Mouse (Mus musculus) G1E (cell line): ENCODE results near the gene Dusp16. TPM values are rescaled to one million over a fixed set of nuclear protein-coding genes. Genes with fewer than 3 reads are reported as not detected.

ENCODE experiments used
- ATAC-seq: 2 replicates; pipeline ENCODE4 v1.8.0; 2016; ENCODE audit warnings: mild to moderate bottlenecking; ENCODE audit not compliant: insufficient number of reproducible peaks, poor library complexity, low FRiP score, severe bottlenecking; ENCODE audit errors: extremely low read depth
- DNase-seq: peaks from one replicate; pipeline ENCODE4 v3.0.0; 2012; ENCODE audit warnings: low spot score
- H3K27me3 ChIP-seq: 2 replicates; pipeline ENCODE4 v1.6.1; 2012; ENCODE audit warnings: mild to moderate bottlenecking, low read length, inconsistent platforms; ENCODE audit not compliant: insufficient read depth
- H3K36me3 ChIP-seq: replicated peaks from 2 replicates; pipeline ENCODE3; 2012; ENCODE audit warnings: mild to moderate bottlenecking, inconsistent platforms
- H3K4me1 ChIP-seq: 2 replicates; pipeline ENCODE4 v1.6.1; 2012; ENCODE audit warnings: low read depth, low read length, inconsistent platforms, mixed read lengths; ENCODE audit not compliant: insufficient read depth
- H3K4me3 ChIP-seq: 2 replicates; pipeline ENCODE4 v1.5.1; 2012; ENCODE audit warnings: low read depth, mild to moderate bottlenecking, inconsistent platforms, low read length, moderate library complexity, mixed read lengths
- H3K9me3 ChIP-seq: replicated peaks from 2 replicates; pipeline ENCODE4 v1.6.1; 2012; ENCODE audit warnings: inconsistent platforms
- CTCF ChIP-seq: IDR thresholded peaks from 2 replicates; pipeline ENCODE4 v1.5.1; 2012; ENCODE audit warnings: low read depth, low read length, inconsistent platforms, mixed read lengths
- GATA1 ChIP-seq: IDR thresholded peaks from 2 replicates; pipeline ENCODE4 v1.6.1; 2012; ENCODE audit warnings: borderline replicate concordance, low read length, inconsistent platforms, mixed read lengths
- GATA2 ChIP-seq: IDR thresholded peaks from 2 replicates; pipeline ENCODE4 v1.6.1; 2012; ENCODE audit warnings: low read depth, low read length, inconsistent platforms, borderline replicate concordance
- POLR2AphosphoS5 ChIP-seq: IDR thresholded peaks from 2 replicates; pipeline ENCODE4 v1.6.1; 2012; ENCODE audit warnings: low read depth, low read length, inconsistent platforms; ENCODE audit not compliant: insufficient replicate concordance
- TAL1 ChIP-seq: conservative IDR thresholded peaks from 2 replicates; pipeline ENCODE4 v1.6.1; 2012; ENCODE audit warnings: low read depth, low read length, inconsistent platforms, mixed read lengths
- polyA plus RNA-seq: library from polyadenylated mRNA; stranded (reverse); fragments of >175 nt; gene quantifications from 2 replicates; pipeline ENCODE4 v1.2.3, GENCODE M21; 2012
- total RNA-seq, 2 experiments: library from RNA; stranded (forward) in 1 of 2; stranded (reverse) in 1 of 2; fragments of 200-1000 nt in 1 of 2; fragments of >200 nt in 1 of 2; fragmentation: Nextera tagmentation in 1 of 2; gene quantifications; 2 replicates each; pipeline ENCODE4 v1.2.3; 2014 to 2017

The Dusp16 gene
- total and polyA plus RNA-seq, 3 experiments, result 5.2 to 55.5 (median 15.0) TPM

GRCm38 (mm10) chr6:134696554-134696953 is 95.9 kb downstream of the Dusp16 start:
- H3K9me3 ChIP-seq, result no peaks in the 10 kb centered on the region
- peaks cover 22% of the 10 kb centered on the region for H3K4me1 ChIP-seq
- ATAC-seq (no peak), DNase-seq (no peak)
- H3K27me3 ChIP-seq, result no peaks in the 10 kb centered on the region
- no peak overlapping the region for H3K4me3 ChIP-seq
- TF ChIP-seq POLR2AphosphoS5 (no peak), GATA1 (no peak), GATA2 (no peak), CTCF (no peak), TAL1 (no peak)
- peaks cover 27% of the 10 kb centered on the region for H3K36me3 ChIP-seq

DNA sequence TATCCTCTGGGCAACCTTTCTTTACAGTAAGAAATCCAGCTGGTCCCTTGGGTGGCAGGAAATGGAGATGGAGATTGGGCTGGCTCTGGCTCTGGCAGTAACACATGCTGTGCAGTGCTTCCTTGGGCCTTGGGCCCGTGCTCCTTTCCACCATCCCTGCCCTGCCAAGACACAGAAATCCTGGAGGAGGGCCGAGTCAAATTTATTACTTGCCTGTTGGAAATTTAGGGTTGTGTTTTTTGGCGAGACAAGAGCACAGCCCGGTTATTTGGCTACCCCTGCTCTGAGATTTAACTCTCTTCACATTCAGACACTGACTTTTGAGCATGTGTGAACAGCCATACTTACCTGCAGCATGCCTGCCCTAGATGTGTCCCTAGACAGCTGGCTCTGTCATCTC is 96.3 kb downstream of the Dusp16 start:
- Histone ChIP-seq H3K4me3 (no peak overlapping the region), H3K36me3 (peaks cover 27% of the 10 kb centered on the region), H3K27me3 (no peaks in the 10 kb centered on the region), H3K9me3 (no peaks in the 10 kb centered on the region), H3K4me1 (peaks cover 19% of the 10 kb centered on the region)
- no peak for DNase-seq
- TF ChIP-seq CTCF (no peak), GATA1 (no peak), GATA2 (no peak), POLR2AphosphoS5 (no peak), TAL1 (no peak)
- no peak for ATAC-seq

GRCm38 (mm10) chr6:134695625-134696024 is 96.8 kb downstream of the Dusp16 start:
- Histone ChIP-seq H3K36me3 (peaks cover 27% of the 10 kb centered on the region), H3K4me3 (no peak overlapping the region), H3K9me3 (no peaks in the 10 kb centered on the region), H3K4me1 (peaks cover 15% of the 10 kb centered on the region), H3K27me3 (no peaks in the 10 kb centered on the region)
- DNase-seq, result no peak
- ATAC-seq, result no peak
- no peak for TF ChIP-seq POLR2AphosphoS5
- no peak for TF ChIP-seq GATA2
- TF ChIP-seq CTCF, result no peak
- no peak for TF ChIP-seq GATA1
- TF ChIP-seq TAL1, result no peak

GRCm38 (mm10) chr6:134694988-134695387 is 97.4 kb downstream of the Dusp16 start:
- H3K9me3 ChIP-seq, result no peaks in the 10 kb centered on the region
- no peaks in the 10 kb centered on the region for H3K27me3 ChIP-seq
- no peak for TF ChIP-seq POLR2AphosphoS5
- no peak for TF ChIP-seq TAL1
- TF ChIP-seq GATA2, result no peak
- no peak for TF ChIP-seq CTCF
- TF ChIP-seq GATA1, result no peak
- H3K4me1 ChIP-seq, result peaks cover 8% of the 10 kb centered on the region; the same call in 1 of the 2 replicates
- no peak for ATAC-seq
- no peak overlapping the region for H3K4me3 ChIP-seq
- H3K36me3 ChIP-seq, result peaks cover 27% of the 10 kb centered on the region
- DNase-seq, result no peak

DNA sequence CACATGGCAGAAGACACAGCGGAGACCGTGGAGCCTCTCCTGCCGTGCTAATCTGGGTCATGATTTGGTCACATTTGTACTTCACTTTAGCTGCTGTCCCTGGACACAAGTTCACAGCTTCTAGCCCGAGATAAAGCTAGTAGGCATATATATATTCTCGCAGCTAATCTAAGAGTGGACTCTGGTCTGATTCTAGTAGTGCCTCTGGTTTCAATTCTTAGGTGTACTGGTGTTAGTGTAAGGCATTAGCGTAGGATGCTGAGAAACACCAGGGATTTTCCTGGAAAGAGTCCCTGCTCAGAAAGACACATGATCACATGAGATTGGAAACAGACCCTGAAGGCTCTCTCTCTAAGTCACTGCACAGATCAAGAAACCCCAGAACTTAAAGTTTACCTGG is 97.9 kb downstream of the Dusp16 start:
- DNase-seq (no peak), ATAC-seq (no peak)
- H3K4me1 ChIP-seq, result peaks cover 3% of the 10 kb centered on the region; the same call in 1 of the 2 replicates
- H3K36me3 ChIP-seq, result peaks cover 27% of the 10 kb centered on the region
- H3K4me3 ChIP-seq, result no peak overlapping the region
- no peaks in the 10 kb centered on the region for H3K27me3 ChIP-seq
- no peaks in the 10 kb centered on the region for H3K9me3 ChIP-seq
- TF ChIP-seq CTCF (no peak), GATA2 (no peak), POLR2AphosphoS5 (no peak), GATA1 (no peak), TAL1 (no peak)

DNA sequence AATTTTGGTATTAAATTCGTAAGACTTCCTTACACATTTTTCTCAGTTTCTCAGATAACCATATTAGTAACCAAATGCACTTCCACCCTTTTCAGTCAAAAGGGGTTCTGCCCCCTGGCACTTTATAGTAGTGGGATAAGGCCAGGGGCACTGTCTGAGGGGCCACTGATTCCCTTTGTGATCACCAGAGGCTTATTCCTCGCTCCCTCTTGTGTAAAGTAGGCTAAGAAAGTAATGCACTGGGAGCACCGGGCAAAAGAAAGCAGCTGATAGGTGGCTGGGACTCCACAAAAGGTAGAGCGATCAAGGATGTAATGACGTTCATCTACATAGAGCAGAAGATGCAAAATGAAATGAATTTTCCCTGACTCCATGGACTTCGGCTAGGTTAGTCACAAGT is 106.9 kb downstream of the Dusp16 start:
- Histone ChIP-seq H3K36me3 (peaks cover 37% of the 10 kb centered on the region), H3K4me3 (no peak overlapping the region), H3K27me3 (no peaks in the 10 kb centered on the region), H3K4me1 (peaks cover 6% of the 10 kb centered on the region; the same call in 1 of the 2 replicates), H3K9me3 (no peaks in the 10 kb centered on the region)
- DNase-seq (no peak), ATAC-seq (no peak)
- TF ChIP-seq GATA1 (no peak), GATA2 (no peak), TAL1 (no peak)

DNA sequence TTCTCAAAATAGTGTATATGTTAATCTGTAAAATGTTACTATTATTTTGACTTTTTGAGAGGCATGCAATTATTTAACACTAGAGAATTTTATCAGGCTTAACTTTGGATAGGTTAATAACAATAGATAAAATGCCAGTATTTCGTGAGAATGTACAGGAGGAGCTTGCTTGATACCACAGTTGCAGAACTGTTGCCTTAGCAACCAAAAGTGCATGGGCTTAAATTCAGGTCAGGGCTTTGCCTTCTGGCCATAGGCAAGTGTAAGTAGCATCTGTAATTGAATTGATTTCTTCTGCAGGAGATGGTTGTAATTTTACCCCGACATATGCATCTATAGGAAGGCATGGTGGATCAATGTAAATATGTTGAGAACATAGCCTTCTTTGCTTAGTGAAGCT is 107.4 kb downstream of the Dusp16 start:
- TF ChIP-seq CTCF, result no peak
- no peak for TF ChIP-seq GATA2
- DNase-seq, result no peak
- ATAC-seq, result no peak
- Histone ChIP-seq H3K4me3 (no peak overlapping the region), H3K27me3 (no peaks in the 10 kb centered on the region), H3K4me1 (peaks cover 10% of the 10 kb centered on the region), H3K36me3 (peaks cover 37% of the 10 kb centered on the region), H3K9me3 (no peaks in the 10 kb centered on the region)
